Mouse (Mus musculus) c-Kit-positive CD71-positive TER-119-negative erythroid progenitor cells, embryonic 14.5 days (primary cell): Measurements from ENCODE around the gene Lamc3.
A peak's percentile ranks its signal among the peaks of the same experiment; 100 is the strongest.

Source experiments
- DNase-seq: peaks from one replicate; pipeline ENCODE4 v3.0.0-alpha.2; 2013; ENCODE audit warnings: low read depth

Gene Lamc3

DNA sequence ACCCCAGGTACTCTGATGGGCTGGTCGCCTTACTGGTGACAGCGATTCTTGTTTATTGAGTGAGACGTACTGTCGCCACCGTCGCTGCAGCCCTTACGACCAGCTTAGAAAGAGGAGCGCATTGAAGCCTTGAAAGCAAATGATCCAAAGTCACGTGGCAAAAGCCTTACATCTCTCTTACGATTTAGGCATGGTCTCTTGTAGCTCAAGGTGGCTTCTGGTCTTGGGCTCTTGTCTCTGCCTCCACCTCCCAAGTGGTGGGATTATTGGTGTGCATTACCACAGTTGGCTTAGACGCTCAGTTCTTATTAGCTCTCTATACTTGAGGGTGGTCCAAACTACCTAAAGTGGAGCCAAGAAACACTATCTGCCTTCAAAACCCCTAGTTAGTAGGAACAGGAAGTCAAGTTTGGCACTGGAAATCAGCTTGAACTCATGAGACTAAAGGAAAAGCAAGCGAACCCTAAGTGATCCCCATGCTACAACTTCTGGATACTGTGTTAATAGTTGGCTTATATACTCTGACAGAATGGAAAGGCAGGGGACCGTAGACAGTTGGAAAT, 87.8 kb downstream of the Lamc3 start:
- DNase-seq: peak; percentile 21

DNA sequence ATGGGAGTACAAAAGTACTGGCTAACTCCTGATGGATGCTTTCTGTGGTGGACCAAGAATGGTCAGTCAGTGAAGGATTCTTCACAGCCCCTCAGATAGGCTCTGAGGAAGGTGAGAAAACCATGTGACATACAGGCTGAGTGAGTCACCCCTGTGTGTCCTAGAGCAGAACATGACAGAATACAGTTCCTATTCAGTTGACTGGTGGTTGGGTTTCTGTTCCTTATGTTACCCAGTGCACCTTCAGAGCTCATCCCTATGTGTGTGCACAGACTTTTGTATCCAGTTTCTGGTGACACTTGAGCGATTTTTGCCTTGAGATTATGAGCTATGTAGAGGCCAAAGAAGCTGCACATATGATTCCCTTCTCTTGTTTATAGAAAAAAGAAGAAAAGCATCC, 100.7 kb downstream of the Lamc3 start:
- no peak for DNase-seq

DNA sequence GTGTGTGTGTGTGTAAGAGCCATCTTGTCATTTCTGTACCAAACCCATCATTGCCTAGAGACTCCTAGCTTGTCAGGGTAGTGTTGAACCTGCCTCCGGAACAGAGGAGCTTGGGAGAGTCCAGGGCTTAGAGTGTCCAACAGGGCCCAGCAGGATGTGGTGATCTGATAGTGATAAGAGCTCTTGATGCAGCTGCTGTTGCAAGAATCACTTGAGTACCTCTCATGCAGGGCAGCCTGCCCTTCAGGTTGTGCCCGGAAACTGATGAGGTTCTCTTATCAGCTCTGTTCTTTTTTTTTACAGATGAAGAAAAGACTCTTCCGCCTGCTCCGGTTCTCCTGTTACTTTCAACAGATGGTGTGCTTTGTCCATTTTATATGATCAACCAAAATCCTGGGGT, 103.9 kb downstream of the Lamc3 start:
- DNase-seq: no peak

DNA sequence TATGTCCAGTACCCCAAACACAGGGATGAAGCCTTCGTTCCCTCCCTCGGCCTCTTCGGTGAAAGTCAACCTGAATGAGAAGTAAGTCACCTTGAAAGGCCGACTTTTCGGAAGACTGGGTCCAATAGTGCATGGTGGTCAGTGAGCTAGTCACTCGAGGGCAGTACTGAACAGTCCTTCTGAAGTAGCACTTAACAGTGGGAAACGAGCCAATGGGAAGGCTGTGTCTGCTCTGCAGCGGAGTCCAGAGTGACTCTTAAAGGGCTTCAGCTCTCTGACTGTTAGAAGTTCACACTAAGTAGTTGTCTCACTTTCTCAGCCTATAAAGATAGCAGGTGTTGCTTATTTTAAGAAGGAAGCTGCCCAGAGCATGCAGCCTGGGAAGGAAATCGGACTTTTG, 107.8 kb downstream of the Lamc3 start:
- no peak for DNase-seq

DNA sequence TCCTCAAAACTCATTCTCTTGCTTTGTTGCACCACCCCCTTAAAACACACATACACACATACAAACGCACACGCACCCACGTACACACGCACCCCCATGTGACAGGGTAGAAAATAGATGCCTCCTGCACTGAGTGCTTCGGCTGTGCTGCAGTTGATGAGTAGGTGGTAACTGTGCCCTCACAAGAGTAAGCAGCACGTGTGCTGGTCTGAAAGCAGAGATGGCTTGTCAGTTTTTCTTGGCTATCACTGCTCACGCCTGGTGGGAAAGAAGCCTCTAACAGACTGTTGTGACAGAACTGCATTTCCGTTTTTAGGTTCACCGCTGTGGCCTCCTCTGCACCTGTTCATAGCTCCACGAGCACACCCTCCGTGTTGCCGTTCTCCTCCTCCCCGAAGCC, 109.0 kb downstream of the Lamc3 start:
- no peak for DNase-seq
